21 mouse cellular contexts compared by ENCODE assay signal in genomic region chr7:82851670-82852069, GRCm38 (mm10).
"Had no signal": no experiment of that assay in that cellular context is flagged by ENCODE, and none has a peak within 500 bp of the region (broad histone marks: within the 10 kb centered on the region; RNA-seq: fewer than 3 reads in every experiment).

No protein-coding gene starts in this region.

- H3K4me2 ChIP-seq: heart, embryonic 11.5 days; heart, embryonic 13.5 days; heart, embryonic 15.5 days; hindbrain, embryonic 13.5 days; hindbrain, embryonic 15.5 days; limb, embryonic 13.5 days; limb, embryonic 15.5 days; liver, embryonic 12.5 days had no signal

- H3K4me3 ChIP-seq: heart, adult 2 months; heart, embryonic 13.5 days; heart, embryonic 15.5 days; hindbrain, embryonic 13.5 days; hindbrain, embryonic 15.5 days; layer of hippocampus, adult 2 months; left cerebral cortex, adult 2 months; limb, embryonic 13.5 days; limb, embryonic 15.5 days; liver, embryonic 12.5 days had no signal

- H3K36me3 ChIP-seq: heart, embryonic 13.5 days; heart, embryonic 15.5 days; hindbrain, embryonic 13.5 days; hindbrain, embryonic 15.5 days; limb, embryonic 13.5 days; limb, embryonic 15.5 days; liver, embryonic 12.5 days had no signal

- DNase-seq: gastrocnemius, postnatal 14 days; gastrocnemius, postnatal 36 days; heart, adult 2 months; heart, postnatal 4 days; kidney, adult 18-20 months; kidney, adult 8-10 months; kidney, postnatal 10 days; kidney, postnatal 25 days; kidney, postnatal 4 days had no signal

- H3K27ac ChIP-seq: heart, adult 2 months; heart, embryonic 13.5 days; heart, embryonic 15.5 days; hindbrain, embryonic 13.5 days; hindbrain, embryonic 15.5 days; hindbrain, postnatal 0 days; layer of hippocampus, adult 2 months; left cerebral cortex, adult 2 months; limb, embryonic 13.5 days; limb, embryonic 15.5 days; liver, embryonic 12.5 days had no signal

- H3K9me3 ChIP-seq: heart, embryonic 13.5 days; heart, embryonic 15.5 days; hindbrain, embryonic 13.5 days; hindbrain, embryonic 15.5 days; limb, embryonic 13.5 days; limb, embryonic 15.5 days; liver, embryonic 12.5 days had no signal

- H3K9ac ChIP-seq: heart, embryonic 13.5 days; heart, embryonic 15.5 days; hindbrain, embryonic 13.5 days; hindbrain, embryonic 15.5 days; limb, embryonic 13.5 days; limb, embryonic 15.5 days; liver, embryonic 12.5 days had no signal

- ATAC-seq: hindbrain, postnatal 0 days; intestine, postnatal 0 days; liver, embryonic 12.5 days had no signal

- H3K27me3 ChIP-seq: heart, embryonic 13.5 days; heart, embryonic 15.5 days; hindbrain, embryonic 13.5 days; hindbrain, embryonic 15.5 days; limb, embryonic 13.5 days; limb, embryonic 15.5 days; liver, embryonic 12.5 days had no signal

- H3K4me1 ChIP-seq: heart, embryonic 15.5 days; liver, embryonic 12.5 days had no signal
